Mouse (Mus musculus): ENCODE results near the gene Enpp6. TPM values are rescaled to one million over a fixed set of nuclear protein-coding genes. Genes with fewer than 3 reads are reported as not detected.

The Enpp6 gene
- polyA plus RNA-seq, 1 experiment from 2014 or later: 0.34 TPM

Other genes starting within 250 kb of the Enpp6 start
- gene Irf2, start 247.2 kb upstream of the Enpp6 start, polyA plus RNA-seq (2014; fragmentation: Nextera tagmentation; extraction: Ambion mirVana): 10.1 and 14.1 TPM in 2 replicates